Mouse (Mus musculus): ENCODE data around the gene Nup93. TPM values are rescaled to one million over a fixed set of nuclear protein-coding genes. Genes with fewer than 3 reads are reported as not detected.

Gene Nup93
- polyA plus RNA-seq, 1 experiment = 5.4 TPM

DNA sequence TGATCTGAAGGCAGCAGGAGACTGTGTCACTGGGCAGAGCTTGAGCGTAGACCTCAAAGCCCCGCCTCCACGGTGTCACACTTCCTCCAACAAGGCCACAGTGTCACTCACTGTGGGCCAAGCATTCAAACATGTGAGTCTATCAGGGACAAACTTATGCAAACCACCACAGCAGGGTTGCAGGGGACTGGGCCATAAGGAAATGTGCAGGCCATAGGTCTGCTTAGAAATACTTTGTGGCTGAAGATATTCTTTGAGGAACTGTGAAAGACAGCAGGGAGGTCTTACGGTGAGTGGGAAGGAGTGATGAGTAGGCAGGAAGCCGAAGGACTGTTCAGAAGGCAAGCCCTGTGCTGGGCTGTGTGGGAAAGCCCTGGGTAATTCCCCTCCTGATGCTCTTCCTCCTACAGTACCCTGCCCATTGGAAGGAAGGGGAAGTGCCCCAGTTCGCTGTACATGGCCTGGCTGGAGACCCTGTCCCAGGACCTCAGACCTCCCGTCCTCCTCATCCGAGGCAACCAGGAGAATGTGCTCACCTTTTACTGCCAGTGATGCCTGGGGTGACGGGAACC, 151.1 kb downstream of the Nup93 start:
- Histone ChIP-seq H3K27ac (ENCODE audit: insufficient read depth, low read depth, low read length) (peak overlapping the region; percentile 96), H3K4me3 (ENCODE audit: low read depth, low read length) (no peak overlapping the region), H3K27me3 (ENCODE audit: control insufficient read depth, insufficient read depth, low read length) (no peaks in the 10 kb centered on the region), H3K36me3 (ENCODE audit: control insufficient read depth, insufficient read depth, low read length) (no peaks in the 10 kb centered on the region), H3K4me1 (ENCODE audit: control insufficient read depth, insufficient read depth, insufficient read length, low read length) (peaks cover 53% of the 10 kb centered on the region)
- TF ChIP-seq POLR2A (IDR thresholded peaks at IDR 0.05; ENCODE audit: low read depth, low read length) (no peak), CTCF (IDR thresholded peaks at IDR 0.05; ENCODE audit: extremely low read depth, insufficient read length, insufficient replicate concordance, low read depth, low read length) (no peak)
- 64% methylated on average over 9 of the region's 9 CpGs for WGBS

Other genes starting within 250 kb of the Nup93 start
- 28.1 and 62.7 TPM in 2 replicates for gene Amfr, start 201.7 kb upstream of the Nup93 start, polyA plus RNA-seq (2012; rRNA removed)
- 8.5 and 56.5 TPM in 2 replicates for gene Nudt21, start 177.5 kb upstream of the Nup93 start, polyA plus RNA-seq (2012; rRNA removed)
- gene Ogfod1, start 177.4 kb upstream of the Nup93 start, polyA plus RNA-seq (2012; rRNA removed) = 1.2 and 2.8 TPM in 2 replicates
- 3.3 and 4.3 TPM in 2 replicates for gene Bbs2, start 115.6 kb upstream of the Nup93 start, polyA plus RNA-seq (2012; rRNA removed)
- gene Mt4, start 77.4 kb upstream of the Nup93 start, polyA plus RNA-seq (2012; rRNA removed) = not detected in 2 replicates
- gene Mt3, start 62.0 kb upstream of the Nup93 start, polyA plus RNA-seq (2012; rRNA removed) = 0.90 and 2.8 TPM in 2 replicates
- gene Mt2, start 41.9 kb upstream of the Nup93 start, polyA plus RNA-seq (2012; rRNA removed) = 50.1 and 80.3 TPM in 2 replicates
- gene Mt1, start 35.5 kb upstream of the Nup93 start, polyA plus RNA-seq (2012; rRNA removed) = 966 and 1,593 TPM in 2 replicates
- gene Slc12a3, start 114.6 kb downstream of the Nup93 start, polyA plus RNA-seq (2012; rRNA removed) = 0.06 and 0.22 TPM in 2 replicates
- 302 and 331 TPM in 2 replicates for gene Herpud1, start 171.9 kb downstream of the Nup93 start, polyA plus RNA-seq (2012; rRNA removed)
- gene Nlrc5, start 219.8 kb downstream of the Nup93 start, polyA plus RNA-seq (2012; rRNA removed) = 3.4 and 7.4 TPM in 2 replicates

Data from small intestine, adult 2 months (tissue).